Mouse (Mus musculus): ENCODE data around the gene Slc4a3. TPM values are rescaled to one million over a fixed set of nuclear protein-coding genes. Genes with fewer than 3 reads are reported as not detected.

The Slc4a3 gene
- total RNA-seq (2023) = under 1 TPM in 1 of 2 experiments, not detected in 1; 0.94 TPM

GRCm38 (mm10) chr1:75545965-75546956 lies at the start of gene Slc4a3:
TSS of gene Slc4a3 (plus strand) at chr1:75546266.

GRCm38 (mm10) chr1:75505956-75506831 lies 39.9 kb upstream of the Slc4a3 start, which contains the start of gene Obsl1:
TSS of gene Obsl1 (minus strand) at chr1:75506452.

GRCm38 (mm10) chr1:75507006-75507405 lies 39.1 kb upstream of the Slc4a3 start, which contains the start of gene Inha:
TSS of gene Inha (plus strand) at chr1:75507077.

GRCm38 (mm10) chr1:75521321-75522031 lies 24.6 kb upstream of the Slc4a3 start, which contains the start of gene Stk11ip:
TSS of gene Stk11ip (plus strand) at chr1:75521529.

Other genes starting within 250 kb of the Slc4a3 start
- 10 to 100 TPM; 39.5 to 46.6 TPM for gene Dnpep, start 228.3 kb upstream of the Slc4a3 start, total RNA-seq (2023)
- under 1 TPM in 1 of 2 experiments, not detected in 1; 0.42 TPM for gene Des, start 185.9 kb upstream of the Slc4a3 start, total RNA-seq (2023)
- not detected for gene Speg, start 171.0 kb upstream of the Slc4a3 start, total RNA-seq (2023)
- 10 to 100 TPM; 70.8 to 74.7 TPM for gene Gmppa, start 110.3 kb upstream of the Slc4a3 start, total RNA-seq (2023)
- not detected for gene Asic4, start 95.8 kb upstream of the Slc4a3 start, total RNA-seq (2023)
- gene Chpf, start 67.0 kb upstream of the Slc4a3 start, total RNA-seq (2023) = 1 to 10 TPM; 2.8 to 3.0 TPM
- gene Tmem198, start 66.7 kb upstream of the Slc4a3 start, total RNA-seq (2023) = under 1 TPM in 1 of 2 experiments, not detected in 1; 0.29 TPM
- not detected for gene Obsl1, start 39.8 kb upstream of the Slc4a3 start, total RNA-seq (2023)
- gene Inha, start 39.2 kb upstream of the Slc4a3 start, total RNA-seq (2023) = not detected
- gene Stk11ip, start 24.7 kb upstream of the Slc4a3 start, total RNA-seq (2023) = 10 to 100 TPM; 68.5 to 73.7 TPM

Measured in monocyte, adult 59 days (primary cell).